Mouse (Mus musculus) liver, postnatal 0 days (tissue): ENCODE measurements around the gene Plgrkt. TPM values are rescaled to one million over a fixed set of nuclear protein-coding genes. Genes with fewer than 3 reads are reported as not detected.
A peak's percentile ranks its signal among the peaks of the same experiment; 100 is the strongest.

Experiments
- ATAC-seq: fragments of 200-750 bp; cut with Nextera tagmentation; 2 replicates; pipeline ENCODE4 v1.8.0; 2017; ENCODE audit warnings: mild to moderate bottlenecking, moderate library complexity
- DNase-seq: peaks from one replicate; pipeline ENCODE4 v3.0.0-alpha.2; 2016
- H3K27ac ChIP-seq: fragments of 300-500 bp; sonication (generic); 2 replicates; pipeline ENCODE4 v1.5.1; 2014; ENCODE audit warnings: antibody characterized with exemption, moderate library complexity, mild to moderate bottlenecking, low read depth
- H3K27me3 ChIP-seq: fragments of 300-500 bp; sonication (generic); 2 replicates; pipeline ENCODE4 v1.6.1; 2014; ENCODE audit warnings: low read length, control low read depth, mixed read lengths; ENCODE audit not compliant: insufficient read depth
- H3K36me3 ChIP-seq: fragments of 300-500 bp; sonication (generic); replicated peaks from 2 replicates; pipeline ENCODE4 v1.6.1; 2014; ENCODE audit warnings: mild to moderate bottlenecking, control low read depth, low read length, moderate library complexity, mixed read lengths; ENCODE audit not compliant: insufficient read depth
- H3K4me1 ChIP-seq: fragments of 300-500 bp; sonication (generic); 2 replicates; pipeline ENCODE4 v1.6.1; 2014; ENCODE audit warnings: antibody characterized with exemption, mild to moderate bottlenecking, control low read depth; ENCODE audit not compliant: insufficient read depth
- H3K4me2 ChIP-seq: fragments of 300-500 bp; sonication (generic); 2 replicates; pipeline ENCODE4 v1.6.1; 2014; ENCODE audit warnings: low read depth, mild to moderate bottlenecking, low read length, moderate library complexity, mixed read lengths
- H3K4me3 ChIP-seq: fragments of 300-500 bp; sonication (generic); 2 replicates; pipeline ENCODE4 v1.5.1; 2014; ENCODE audit warnings: low read depth, low read length
- H3K9ac ChIP-seq: fragments of 300-500 bp; sonication (generic); replicated peaks from 2 replicates; pipeline ENCODE4 v1.6.1; 2014; ENCODE audit warnings: mild to moderate bottlenecking, moderate library complexity
- H3K9me3 ChIP-seq: fragments of 300-500 bp; sonication (generic); 2 replicates; pipeline ENCODE4 v1.6.1; 2016; ENCODE audit warnings: mild to moderate bottlenecking, control low read depth, low read length, mixed read lengths
- CTCF ChIP-seq: sonication (generic); IDR thresholded peaks from 2 replicates; pipeline ENCODE4 v1.5.1; 2016; ENCODE audit warnings: antibody characterized with exemption, low read depth
- EP300 ChIP-seq: IDR thresholded peaks from 2 replicates; pipeline ENCODE4 v1.6.1; 2016; ENCODE audit warnings: antibody characterized with exemption, low read depth, mild to moderate bottlenecking
- WGBS: fragments of 180-500 bp; shearing (Covaris S2); extraction: QIAGEN DNeasy Blood & Tissue Kit; methylation state at CpG from one replicate; pipeline ENCODE4 v1.1.7; 2014; ENCODE audit not compliant: insufficient replicate concordance; 5-methylcytosine and 5-hydroxymethylcytosine counted together
- polyA plus RNA-seq: library from polyadenylated mRNA; unstranded; fragments of >200 nt; fragmentation: Nextera tagmentation; extraction: Ambion mirVana; gene quantifications from 2 replicates; pipeline ENCODE4 v1.2.1, GENCODE M21; 2015

Gene Plgrkt
- polyA plus RNA-seq, 1 experiment from 2014 or later = 23.8 TPM

GRCm38 (mm10) chr19:29396353-29396752 is 29.2 kb upstream of the Plgrkt start:
- no peaks in the 10 kb centered on the region for H3K27me3 ChIP-seq
- no peaks in the 10 kb centered on the region for H3K4me1 ChIP-seq
- DNase-seq (no peak), ATAC-seq (peak; percentile 33)
- H3K36me3 ChIP-seq = no peaks in the 10 kb centered on the region
- WGBS = 37% methylated on average over 1 of the region's 1 CpGs
- H3K4me3 ChIP-seq = no peak overlapping the region
- no peak overlapping the region for H3K4me2 ChIP-seq
- H3K9ac ChIP-seq = no peak overlapping the region
- TF ChIP-seq EP300 (no peak), CTCF (no peak)
- no peaks in the 10 kb centered on the region for H3K9me3 ChIP-seq
- H3K27ac ChIP-seq = no peak overlapping the region

DNA sequence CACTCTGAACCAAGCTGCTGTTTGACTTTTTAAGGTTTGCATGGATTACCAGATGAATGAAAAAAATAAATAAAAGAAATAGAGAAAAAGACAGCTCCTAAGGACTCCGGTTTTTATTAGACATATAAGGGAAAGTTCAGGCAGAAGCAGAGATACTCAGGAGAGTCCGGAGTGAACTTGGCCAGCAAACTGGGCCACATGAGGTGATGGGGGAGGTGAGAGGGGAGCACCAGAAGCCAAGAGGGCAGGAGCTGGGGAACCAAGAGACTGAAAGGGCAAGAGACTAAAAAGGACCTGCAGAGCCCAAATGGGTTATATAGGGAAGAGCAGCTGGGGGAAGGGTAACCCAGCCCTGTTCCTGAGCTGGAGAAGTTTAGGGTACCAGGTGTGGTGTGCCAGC is 27.5 kb upstream of the Plgrkt start:
- Histone ChIP-seq H3K27ac (no peak overlapping the region), H3K4me3 (no peak overlapping the region), H3K9ac (no peak overlapping the region), H3K4me2 (no peak overlapping the region), H3K27me3 (no peaks in the 10 kb centered on the region), H3K36me3 (no peaks in the 10 kb centered on the region), H3K4me1 (no peaks in the 10 kb centered on the region), H3K9me3 (no peaks in the 10 kb centered on the region)
- ATAC-seq (no peak), DNase-seq (no peak)
- 81% methylated on average over 2 of the region's 2 CpGs for WGBS
- no peak for TF ChIP-seq EP300
- TF ChIP-seq CTCF = no peak

DNA sequence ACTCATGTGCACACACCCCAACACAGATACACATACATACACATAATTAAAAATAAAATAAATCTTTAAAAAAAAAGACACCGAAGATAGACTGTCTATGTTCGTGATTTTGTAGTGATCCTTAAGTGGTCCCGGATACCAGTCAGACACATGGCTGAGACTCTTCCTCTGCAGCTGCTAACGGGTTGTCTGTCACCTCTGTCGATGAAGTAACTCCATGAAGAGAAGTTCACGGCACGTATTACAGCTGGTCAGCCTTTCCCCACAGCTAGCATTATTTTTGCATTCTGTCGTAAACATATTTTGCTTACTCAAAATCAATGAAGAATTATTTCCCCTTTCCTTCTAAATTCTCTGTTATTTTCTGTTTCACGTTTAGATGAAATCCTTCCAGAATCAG is 26.1 kb upstream of the Plgrkt start:
- H3K4me3 ChIP-seq = no peak overlapping the region
- ATAC-seq (no peak), DNase-seq (no peak)
- no peaks in the 10 kb centered on the region for H3K9me3 ChIP-seq
- H3K4me2 ChIP-seq = no peak overlapping the region
- no peaks in the 10 kb centered on the region for H3K27me3 ChIP-seq
- TF ChIP-seq CTCF = no peak
- TF ChIP-seq EP300 = no peak
- H3K9ac ChIP-seq = no peak overlapping the region
- 72% methylated on average over 9 of the region's 9 CpGs for WGBS
- no peaks in the 10 kb centered on the region for H3K4me1 ChIP-seq
- no peaks in the 10 kb centered on the region for H3K36me3 ChIP-seq
- H3K27ac ChIP-seq = no peak overlapping the region

- DNase-seq = no peak
- Histone ChIP-seq H3K27me3 (no peaks in the 10 kb centered on the region), H3K4me3 (no peak overlapping the region), H3K27ac (no peak overlapping the region), H3K4me2 (no peak overlapping the region), H3K36me3 (no peaks in the 10 kb centered on the region; the same call in 1 of the 2 replicates), H3K9ac (no peak overlapping the region), H3K9me3 (no peaks in the 10 kb centered on the region), H3K4me1 (no peaks in the 10 kb centered on the region)
- no peak for ATAC-seq
- WGBS = 39% methylated on average over 4 of the region's 4 CpGs
- TF ChIP-seq EP300 = no peak
- TF ChIP-seq CTCF = no peak
Measured at GRCm38 (mm10) chr19:29391279-29391678, 24.1 kb upstream of the Plgrkt start.

GRCm38 (mm10) chr19:29390483-29390882 is 23.3 kb upstream of the Plgrkt start:
- Histone ChIP-seq H3K27ac (no peak overlapping the region), H3K9ac (no peak overlapping the region), H3K27me3 (no peaks in the 10 kb centered on the region), H3K4me3 (no peak overlapping the region), H3K4me2 (no peak overlapping the region), H3K36me3 (no peaks in the 10 kb centered on the region; the same call in 1 of the 2 replicates), H3K4me1 (no peaks in the 10 kb centered on the region), H3K9me3 (no peaks in the 10 kb centered on the region)
- 69% methylated on average over 5 of the region's 5 CpGs for WGBS
- no peak for TF ChIP-seq CTCF
- no peak for TF ChIP-seq EP300
- ATAC-seq (no peak), DNase-seq (no peak)

- WGBS = 81% methylated on average over 1 of the region's 1 CpGs
- no peaks in the 10 kb centered on the region for H3K4me1 ChIP-seq
- no peaks in the 10 kb centered on the region; the same call in none of the 2 replicates for H3K36me3 ChIP-seq
- DNase-seq (no peak), ATAC-seq (no peak)
- no peak overlapping the region for H3K27ac ChIP-seq
- no peak overlapping the region for H3K9ac ChIP-seq
- H3K4me3 ChIP-seq = no peak overlapping the region
- H3K4me2 ChIP-seq = no peak overlapping the region
- no peaks in the 10 kb centered on the region for H3K27me3 ChIP-seq
- TF ChIP-seq CTCF (peak; percentile 27; the same call in 1 of the 2 replicates), EP300 (no peak)
- no peaks in the 10 kb centered on the region for H3K9me3 ChIP-seq
Measured at GRCm38 (mm10) chr19:29388818-29389217, 21.6 kb upstream of the Plgrkt start.

GRCm38 (mm10) chr19:29385822-29386221 is 18.6 kb upstream of the Plgrkt start:
- TF ChIP-seq EP300 = no peak
- no peak for TF ChIP-seq CTCF
- WGBS = 84% methylated on average over 4 of the region's 4 CpGs
- no peak for DNase-seq

More at GRCm38 (mm10) chr19:29385822-29386221, 18.6 kb upstream of the Plgrkt start:
- Histone ChIP-seq H3K36me3 (no peaks in the 10 kb centered on the region; the same call in none of the 2 replicates), H3K4me3 (no peak overlapping the region), H3K9ac (no peak overlapping the region), H3K9me3 (no peaks in the 10 kb centered on the region), H3K4me1 (peaks cover 15% of the 10 kb centered on the region; the same call in 1 of the 2 replicates), H3K27ac (no peak overlapping the region), H3K27me3 (no peaks in the 10 kb centered on the region), H3K4me2 (no peak overlapping the region)
- ATAC-seq = no peak
